Mouse (Mus musculus) embryo, embryonic 10.5 days (tissue): ENCODE data around the gene Prkcb.

ENCODE experiments used
- DNase-seq: peaks from one replicate; pipeline ENCODE4 v3.0.0-alpha.2; 2015; ENCODE audit warnings: low spot score

Gene Prkcb

DNA sequence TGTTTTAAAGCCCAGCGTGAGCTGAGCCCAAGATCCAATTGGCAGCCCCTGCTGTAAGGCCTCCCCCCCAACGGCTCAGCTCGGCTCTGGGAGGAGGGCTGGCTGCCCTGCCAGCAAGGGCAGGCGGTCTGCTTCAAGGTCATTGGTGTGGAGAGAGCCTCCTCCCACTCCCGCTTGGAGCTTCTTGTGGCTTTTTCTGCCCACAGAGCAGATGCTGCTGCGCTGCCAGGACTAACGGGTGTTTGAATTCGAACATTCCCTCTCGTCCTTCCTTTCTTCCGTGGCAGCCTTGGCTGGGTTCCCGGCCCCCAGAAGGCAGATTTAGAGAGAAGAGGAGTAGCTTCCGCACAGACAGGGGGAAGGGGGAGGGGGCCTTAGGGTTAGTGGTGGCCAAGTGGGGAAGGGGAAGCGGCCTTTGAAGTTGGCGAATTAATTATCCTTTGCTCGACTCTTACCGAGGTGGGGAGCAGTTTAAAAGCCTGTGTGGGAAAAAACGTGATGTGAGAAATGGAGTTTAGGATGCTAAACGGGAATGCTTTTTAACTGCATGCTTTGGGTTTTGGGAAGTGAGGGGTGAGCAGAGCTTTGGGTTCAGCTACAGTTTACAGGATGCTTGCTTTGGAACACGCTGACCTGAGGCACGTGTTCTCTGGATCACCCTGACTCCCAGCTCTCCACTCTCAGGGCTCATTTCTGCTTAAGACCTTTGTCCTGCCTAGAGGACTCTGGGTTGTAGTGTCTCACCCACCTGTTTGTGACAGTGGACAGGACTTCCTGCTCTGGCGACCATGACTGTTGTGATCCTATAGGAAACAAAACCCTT, 116.2 kb downstream of the Prkcb start:
- DNase-seq: peak; percentile 69

DNA sequence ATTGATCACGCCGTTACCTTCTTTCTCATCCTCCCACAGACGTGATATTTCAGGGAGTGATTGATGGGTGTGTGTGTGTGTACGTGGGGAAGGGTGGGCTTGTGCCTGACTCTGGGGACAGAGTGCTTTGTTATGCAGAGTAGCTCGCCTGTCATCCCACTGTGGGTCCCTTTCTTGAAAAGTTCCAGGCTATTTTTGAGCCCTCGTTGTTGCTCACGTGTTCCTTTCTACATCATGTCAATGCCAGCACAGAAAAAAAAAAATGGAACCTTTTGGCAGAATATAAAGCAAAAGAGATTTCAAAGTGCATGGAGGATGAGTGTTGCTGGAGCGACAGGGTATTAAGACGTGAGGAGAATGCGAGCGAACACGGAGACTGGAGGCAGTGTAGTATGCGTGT, 118.1 kb downstream of the Prkcb start:
- DNase-seq: no peak

DNA sequence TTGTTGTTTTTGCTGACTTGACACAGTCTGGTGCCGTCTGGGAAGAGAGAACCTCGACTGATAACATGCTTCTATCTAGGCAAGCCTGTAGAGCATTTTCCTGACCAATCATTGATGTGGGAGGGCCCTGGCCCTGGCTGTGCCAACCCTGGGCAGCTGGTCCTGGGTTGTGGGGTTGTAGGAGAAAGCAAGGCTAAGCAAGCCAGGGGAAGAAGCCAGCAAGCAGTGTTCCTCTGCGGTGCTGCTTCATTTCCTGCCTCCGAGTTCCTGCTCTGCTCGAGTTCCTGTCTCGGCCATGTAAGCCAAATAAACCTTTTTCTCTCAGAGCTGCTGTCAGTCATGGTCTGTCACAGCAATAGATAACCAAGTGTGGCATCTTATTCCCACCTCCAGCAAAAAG, 121.4 kb downstream of the Prkcb start:
- no peak for DNase-seq

- no peak for DNase-seq
These were observed 122.3 kb downstream of the Prkcb start for GRCm38 (mm10) chr7:122410873-122411272.

- DNase-seq: no peak
These were observed 124.7 kb downstream of the Prkcb start for GRCm38 (mm10) chr7:122413231-122413630.

DNA sequence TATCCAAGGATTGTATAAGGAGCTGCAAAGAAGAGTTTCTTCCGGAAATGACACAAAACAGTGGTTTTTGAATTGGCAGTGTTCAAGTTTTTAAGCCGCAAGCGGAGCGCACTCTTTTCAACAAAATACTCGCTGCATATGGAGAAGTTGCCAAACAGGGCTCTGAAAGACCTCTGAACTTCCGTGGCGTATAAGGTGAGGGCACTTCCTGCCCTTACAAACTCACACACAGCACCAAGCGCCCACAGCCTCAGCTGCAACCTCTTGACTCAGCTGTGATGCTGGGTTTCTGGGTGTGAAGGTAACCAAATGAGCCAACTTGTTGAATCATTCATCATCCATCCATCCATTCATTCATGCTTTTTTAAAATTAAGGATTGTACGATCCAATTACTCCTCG, 125.6 kb downstream of the Prkcb start:
- DNase-seq: no peak

DNA sequence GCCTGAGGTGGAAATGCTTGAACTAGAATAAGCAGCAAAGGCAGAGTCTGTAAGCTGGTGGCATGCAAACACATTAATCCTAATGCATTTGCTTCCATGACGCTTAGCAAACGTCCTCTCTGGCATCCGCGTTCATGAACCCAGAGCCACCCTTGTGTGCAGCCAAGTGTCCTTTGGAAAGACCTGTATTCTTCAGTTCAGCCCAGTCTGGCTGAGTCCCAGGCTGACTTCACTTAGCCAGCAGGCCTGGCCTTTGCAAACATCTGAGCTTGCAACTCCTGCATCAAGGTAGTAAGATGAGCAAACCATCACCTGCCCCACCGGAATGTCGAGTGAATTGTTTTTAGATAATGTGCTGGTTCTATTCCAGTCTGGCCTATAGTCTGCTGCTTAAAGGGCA, 126.1 kb downstream of the Prkcb start:
- DNase-seq: no peak

GRCm38 (mm10) chr7:122415387-122415786, 126.8 kb downstream of the Prkcb start:
- DNase-seq: no peak

DNA sequence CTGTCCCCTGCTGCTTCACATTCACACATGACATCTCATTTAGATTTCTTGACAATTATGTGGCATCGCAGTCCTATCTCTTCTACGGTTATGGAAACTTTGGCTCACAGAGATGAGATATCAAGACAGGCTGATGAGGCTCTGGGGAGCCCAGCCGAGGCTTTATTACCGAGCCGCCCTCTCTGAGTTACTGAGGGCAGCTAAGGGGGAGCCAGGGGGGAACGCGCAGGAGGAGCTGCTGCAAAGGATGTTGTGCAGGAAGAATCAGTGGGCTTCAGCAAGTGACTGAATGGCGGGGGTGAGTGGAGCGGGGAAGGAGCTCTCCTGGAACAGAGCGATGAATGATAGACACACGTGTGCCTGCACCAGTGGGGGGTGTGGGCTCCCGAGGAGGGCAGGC, 127.4 kb downstream of the Prkcb start:
- no peak for DNase-seq

DNA sequence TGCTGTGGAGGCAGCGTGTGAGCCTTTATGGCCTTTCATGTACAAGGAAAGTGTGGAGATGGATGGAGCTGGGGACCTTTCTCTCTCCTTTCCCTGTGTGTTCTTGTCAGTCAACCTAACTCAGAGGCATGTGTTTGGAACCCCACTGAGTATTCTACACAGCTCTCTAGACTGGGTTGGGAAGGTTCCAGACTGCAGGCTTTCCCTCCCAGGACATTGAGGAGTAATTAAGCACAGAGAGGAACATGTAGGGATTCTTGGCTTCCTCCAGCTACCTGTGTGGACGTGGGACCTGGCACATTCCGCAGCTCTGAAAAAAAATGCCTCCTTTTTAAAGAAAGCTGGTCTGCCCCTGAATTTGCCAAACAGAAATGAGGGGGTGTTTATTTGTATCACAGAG, 130.0 kb downstream of the Prkcb start:
- no peak for DNase-seq

DNA sequence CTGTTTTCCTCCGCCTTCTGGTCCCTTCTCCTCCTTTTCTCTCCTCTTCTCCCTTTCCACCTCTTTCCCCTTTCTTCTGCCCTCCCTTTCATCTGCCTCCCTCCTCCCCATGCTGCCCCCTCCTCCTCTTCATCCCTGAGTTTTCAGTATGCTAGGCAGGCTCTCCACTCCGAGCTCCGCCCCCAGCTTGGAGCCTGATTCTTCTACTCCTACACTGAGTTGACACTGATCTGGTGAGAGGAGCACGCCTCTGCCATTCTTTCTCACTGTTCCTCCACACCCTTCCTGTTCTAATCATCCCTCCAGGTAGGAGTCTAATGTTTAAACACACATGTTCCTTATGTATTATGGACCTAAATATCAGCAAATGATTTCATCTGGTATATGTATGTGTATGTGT, 135.3 kb downstream of the Prkcb start:
- DNase-seq: no peak

DNA sequence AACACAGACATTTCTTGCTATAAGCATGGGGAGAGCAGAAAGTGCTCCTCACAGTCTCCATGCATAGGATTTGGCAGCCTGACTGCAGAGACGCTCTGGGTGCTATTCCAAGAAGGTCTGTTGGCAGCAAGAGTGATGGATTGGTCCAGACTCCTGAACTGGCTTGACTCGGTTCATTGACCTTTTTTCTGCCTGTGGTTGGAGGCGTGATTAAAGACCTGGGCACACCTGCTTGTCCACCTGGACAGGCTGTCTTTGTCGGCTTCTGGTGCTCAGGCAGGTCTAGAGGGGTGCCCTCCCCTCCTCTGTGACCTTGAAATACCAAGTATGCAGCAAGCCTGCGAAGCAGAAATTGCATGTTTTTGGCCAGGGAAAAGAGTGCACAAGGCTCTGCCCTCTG, 140.6 kb downstream of the Prkcb start:
- no peak for DNase-seq

DNA sequence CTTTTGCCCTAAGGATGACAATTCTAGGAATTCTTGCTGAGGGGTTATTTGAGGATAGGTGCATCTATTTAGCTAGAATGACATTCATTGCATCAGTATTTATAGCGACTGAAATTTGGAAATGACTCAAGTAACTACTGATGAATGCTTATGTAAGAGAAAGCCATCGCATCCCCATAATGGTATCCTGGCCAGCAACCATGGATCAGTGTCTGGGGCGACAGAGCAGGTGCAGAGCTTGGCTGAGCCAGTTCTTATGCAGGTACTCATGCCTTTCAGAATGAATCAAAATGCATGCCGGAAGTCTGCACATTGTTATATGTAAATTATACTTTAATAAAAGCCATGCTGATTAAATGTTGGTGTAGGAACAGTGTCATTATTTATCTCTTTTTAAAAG, 143.8 kb downstream of the Prkcb start:
- DNase-seq: no peak

DNA sequence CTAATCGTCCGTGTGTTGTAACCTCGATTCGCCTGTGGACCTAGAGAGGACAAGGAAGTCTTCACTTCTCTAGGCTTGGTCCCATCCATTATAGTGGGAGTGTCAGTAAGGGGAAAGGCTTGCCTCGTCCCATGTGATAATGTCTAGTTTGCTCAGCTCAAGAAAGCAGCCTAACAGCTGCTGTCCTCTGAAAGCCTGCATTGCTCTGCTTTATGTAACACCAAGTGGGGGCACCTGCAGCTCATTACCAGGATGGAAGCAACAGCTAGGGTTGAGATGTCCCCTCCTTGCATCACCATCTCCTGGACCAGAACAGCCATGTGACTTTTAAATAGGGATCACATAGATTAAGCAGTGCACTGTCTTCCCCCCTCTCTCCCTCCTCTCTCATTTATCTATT, 144.8 kb downstream of the Prkcb start:
- no peak for DNase-seq

DNA sequence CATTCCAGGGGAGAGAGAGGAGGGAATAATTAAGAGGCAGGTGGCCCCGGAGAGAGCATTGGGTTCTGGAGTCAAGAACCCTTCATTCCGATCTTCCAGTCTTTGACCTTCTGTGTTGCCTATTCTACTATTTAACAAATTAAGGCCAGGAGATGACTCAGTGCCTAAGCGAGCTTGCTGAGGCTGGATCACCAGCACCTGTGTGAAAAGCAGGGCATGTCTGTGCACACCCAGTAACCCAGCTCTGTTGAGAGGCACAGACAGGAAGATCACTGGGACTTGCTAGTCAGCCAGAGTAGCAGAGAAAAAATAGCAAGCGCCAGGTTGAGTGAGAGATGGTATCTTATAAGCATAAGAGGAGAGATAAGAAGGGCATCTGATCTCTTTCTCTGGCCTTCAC, 146.4 kb downstream of the Prkcb start:
- no peak for DNase-seq

DNA sequence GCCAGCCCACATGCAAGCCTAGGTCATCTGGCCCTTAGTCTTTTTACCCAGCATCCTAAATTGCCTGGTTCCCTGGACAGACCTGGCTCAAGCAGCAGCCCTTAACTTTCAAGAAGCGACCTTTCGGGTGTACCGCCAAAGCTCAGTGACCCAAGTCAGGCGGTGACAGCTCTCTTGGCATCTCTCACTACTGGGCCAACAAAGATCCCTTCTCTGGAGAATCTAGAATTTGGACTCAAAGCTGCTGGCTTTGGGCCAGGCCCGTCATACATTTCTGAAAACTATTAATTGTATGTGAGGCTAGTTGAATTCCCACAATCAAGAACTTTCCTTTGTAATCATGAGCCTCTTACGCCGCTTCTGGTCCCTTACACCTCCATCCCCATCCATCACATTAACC, 147.0 kb downstream of the Prkcb start:
- no peak for DNase-seq

GRCm38 (mm10) chr7:122437390-122437789, 148.8 kb downstream of the Prkcb start:
- no peak for DNase-seq

GRCm38 (mm10) chr7:122445056-122445455, 156.5 kb downstream of the Prkcb start:
- DNase-seq: peak; percentile 61

GRCm38 (mm10) chr7:122452671-122453070, 164.1 kb downstream of the Prkcb start:
- no peak for DNase-seq

GRCm38 (mm10) chr7:122459203-122459965, 170.8 kb downstream of the Prkcb start:
- DNase-seq: peak; percentile 95

DNA sequence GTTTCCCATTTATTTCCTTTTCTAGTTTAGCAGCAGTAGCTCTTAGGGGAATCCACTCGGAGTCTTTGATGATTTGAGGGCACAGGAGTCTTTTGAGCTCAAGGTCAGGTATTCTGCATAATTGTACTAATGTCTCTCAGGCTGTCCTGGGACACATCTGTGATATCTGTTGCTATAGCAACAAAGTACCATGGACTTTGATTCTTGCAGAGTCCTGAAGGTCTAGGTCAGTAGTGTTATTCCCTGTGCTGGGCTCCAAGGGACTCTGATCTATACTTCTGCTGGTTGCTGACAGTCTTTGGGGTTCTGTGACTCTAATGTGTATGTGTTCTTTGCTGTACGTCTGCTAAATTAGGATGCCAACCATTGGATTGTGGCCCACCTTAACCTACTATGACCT, 171.5 kb downstream of the Prkcb start:
- DNase-seq: no peak

- DNase-seq: peak; percentile 53
These were observed 177.4 kb downstream of the Prkcb start for GRCm38 (mm10) chr7:122465823-122466549.

DNA sequence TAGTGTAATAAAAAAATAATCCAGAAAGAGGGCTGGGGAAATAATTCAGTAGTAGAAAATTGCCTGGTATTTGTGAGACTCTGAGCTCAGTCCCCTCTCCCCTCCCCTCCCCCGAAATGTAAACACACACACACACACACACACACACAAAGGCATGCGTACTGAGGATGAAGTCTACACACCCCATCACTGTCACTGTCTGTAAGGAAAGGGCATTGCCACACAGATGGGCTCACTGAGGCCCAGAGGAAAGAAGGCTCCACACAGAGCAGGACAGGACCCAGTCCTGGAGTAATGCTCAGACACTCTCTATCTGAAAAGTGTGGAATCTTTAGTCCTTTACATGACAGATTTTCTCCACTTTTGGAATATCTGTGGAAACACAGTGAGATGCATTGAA, 178.2 kb downstream of the Prkcb start:
- DNase-seq: no peak
